Mouse (Mus musculus): ENCODE measurements at regions not wholly inside any gene's neighbourhood (a gene's known extent, or its start where the extent isn't known, plus 50 kb on each side); places are given as distances from the start of the nearest gene placed in this dataset.

- no peak for TF ChIP-seq POLR2AphosphoS2 (IDR thresholded peaks at IDR 0.05; ENCODE audit: low read depth, low read length)
- no peak for TF ChIP-seq POLR2A (IDR thresholded peaks at IDR 0.05; ENCODE audit: low read depth, low read length)
- TF ChIP-seq CTCF (conservative IDR thresholded peaks at IDR 0.05 in 1 of 2, IDR thresholded peaks at IDR 0.05 in 1 of 2; ENCODE audit: low read depth in 2 of 2, low read length in 2 of 2): no peak
- no peak for TF ChIP-seq IRF4 (IDR thresholded peaks at IDR 0.05; ENCODE audit: low read depth, low read length)
- TF ChIP-seq EP300 (IDR thresholded peaks at IDR 0.05; ENCODE audit: low read length): no peak
- TF ChIP-seq ZMIZ1 (IDR thresholded peaks at IDR 0.05; ENCODE audit: low read depth, low read length): no peak
- TF ChIP-seq MYC (IDR thresholded peaks at IDR 0.05; ENCODE audit: low read depth, low read length): no peak
- TF ChIP-seq MAFK (IDR thresholded peaks at IDR 0.05; ENCODE audit: insufficient replicate concordance, low read length): no peak
Observed at GRCm38 (mm10) chr2:17934610-17935009, 62.1 kb downstream of the H2al2a start.
